Mouse (Mus musculus) MEL (cell line): ENCODE data around the gene Cdk7. TPM values are rescaled to one million over a fixed set of nuclear protein-coding genes. Genes with fewer than 3 reads are reported as not detected.
"Not testable (repeated sequence)": the region's sequence is repeated elsewhere in the genome, so short reads cannot be mapped to it uniquely, and the experiment has no call there.

Experiments
- DNase-seq: peaks from one replicate; pipeline ENCODE4 v3.0.0; 2011; ENCODE audit warnings: low read depth, low spot score
- H3K27ac ChIP-seq: 2 replicates; pipeline ENCODE4 v1.5.1; 2012; ENCODE audit warnings: low read depth, mild to moderate bottlenecking, control low read depth, low read length, moderate library complexity; ENCODE audit not compliant: control insufficient read depth
- H3K27me3 ChIP-seq, 2 experiments: fragments of 150-350 bp in 1 of 2; sonication (generic) in 1 of 2; 2 replicates each; pipeline ENCODE4 v1.6.1; 2012; ENCODE audit warnings: low read length in 2 of 2, mild to moderate bottlenecking in 2 of 2, improper control_type of control experiment in 1 of 2, moderate library complexity in 1 of 2; ENCODE audit not compliant: insufficient read depth in 2 of 2, control insufficient read depth in 1 of 2
- H3K36me3 ChIP-seq, 2 experiments: 2 replicates each; pipeline ENCODE4 v1.6.1; 2012 to 2014; ENCODE audit warnings: low read length in 2 of 2, improper control_type of control experiment in 1 of 2, inconsistent platforms in 1 of 2, mild to moderate bottlenecking in 1 of 2; ENCODE audit not compliant: insufficient read depth in 2 of 2, control insufficient read depth in 1 of 2
- H3K4me1 ChIP-seq, 2 experiments: fragments of 150-350 bp in 1 of 2; sonication (generic) in 1 of 2; 2 replicates each; pipeline ENCODE4 v1.6.1; 2012; ENCODE audit warnings: low read length in 2 of 2, improper control_type of control experiment in 1 of 2, mild to moderate bottlenecking in 1 of 2; ENCODE audit not compliant: insufficient read depth in 2 of 2, control insufficient read depth in 1 of 2
- H3K4me3 ChIP-seq, 2 experiments: fragments of 150-350 bp in 1 of 2; sonication (generic) in 1 of 2; 2 replicates each; pipeline ENCODE4 v1.5.1; 2012; ENCODE audit warnings: low read depth in 2 of 2, low read length in 2 of 2, mild to moderate bottlenecking in 2 of 2, moderate library complexity in 2 of 2, control low read depth in 1 of 2, improper control_type of control experiment in 1 of 2; ENCODE audit not compliant: control insufficient read depth in 1 of 2, insufficient read depth in 1 of 2
- H3K79me2 ChIP-seq: 2 replicates; pipeline ENCODE4 v1.6.1; 2012; ENCODE audit warnings: mild to moderate bottlenecking, low read length, moderate library complexity; ENCODE audit not compliant: control insufficient read depth, poor library complexity, insufficient read depth
- H3K9ac ChIP-seq: 2 replicates; pipeline ENCODE4 v1.6.1; 2012; ENCODE audit warnings: low read depth, mild to moderate bottlenecking, control low read depth, low read length, moderate library complexity; ENCODE audit not compliant: control insufficient read depth, poor library complexity, severe bottlenecking
- H3K9me3 ChIP-seq: fragments of 150-350 bp; sonication (generic); replicated peaks from 2 replicates; pipeline ENCODE4 v1.6.1; 2012; ENCODE audit warnings: mild to moderate bottlenecking, low read length, improper control_type of control experiment, moderate library complexity; ENCODE audit not compliant: insufficient read depth
- BHLHE40 ChIP-seq: IDR thresholded peaks from 2 replicates; pipeline ENCODE4 v1.6.1; 2012; ENCODE audit warnings: low read depth, mild to moderate bottlenecking, inconsistent platforms, low read length, improper control_type of control experiment, borderline replicate concordance
- CHD1 ChIP-seq: IDR thresholded peaks from 2 replicates; pipeline ENCODE4 v1.6.1; 2012; ENCODE audit warnings: low read depth, mild to moderate bottlenecking, inconsistent platforms, low read length, improper control_type of control experiment
- CHD2 ChIP-seq: IDR thresholded peaks from 2 replicates; pipeline ENCODE4 v1.6.1; 2011; ENCODE audit warnings: low read length, improper control_type of control experiment
- CTCF ChIP-seq, 3 experiments: IDR thresholded peaks in 2 of 3; conservative IDR thresholded peaks in 1 of 3; 2 replicates each; pipeline ENCODE4 v1.5.1; 2011 to 2012; ENCODE audit warnings: low read length in 3 of 3, low read depth in 2 of 3, mild to moderate bottlenecking in 2 of 3, improper control_type of control experiment in 1 of 3, inconsistent platforms in 1 of 3, mixed read lengths in 1 of 3, moderate library complexity in 1 of 3; ENCODE audit not compliant: control insufficient read depth in 1 of 3, insufficient read depth in 1 of 3, poor library complexity in 1 of 3, severe bottlenecking in 1 of 3
- ELF1 ChIP-seq: IDR thresholded peaks from 2 replicates; pipeline ENCODE4 v1.6.1; 2014; ENCODE audit warnings: low read depth, mild to moderate bottlenecking, inconsistent platforms, low read length, improper control_type of control experiment, moderate library complexity
- EP300 ChIP-seq, 2 experiments: IDR thresholded peaks; 2 replicates each; pipeline ENCODE4 v1.6.1; 2011; ENCODE audit warnings: improper control_type of control experiment in 2 of 2, low read length in 2 of 2, low read depth in 1 of 2, mild to moderate bottlenecking in 1 of 2
- ETS1 ChIP-seq: IDR thresholded peaks from 2 replicates; pipeline ENCODE4 v1.6.1; 2012; ENCODE audit warnings: low read depth, mild to moderate bottlenecking, inconsistent platforms, low read length, improper control_type of control experiment, moderate library complexity
- GATA1 ChIP-seq: IDR thresholded peaks from 2 replicates; pipeline ENCODE4 v1.6.1; 2011; ENCODE audit warnings: low read depth, low read length, improper control_type of control experiment
- HCFC1 ChIP-seq: IDR thresholded peaks from 2 replicates; pipeline ENCODE4 v1.6.1; 2012; ENCODE audit warnings: low read depth, mild to moderate bottlenecking, inconsistent platforms, low read length, improper control_type of control experiment, moderate library complexity
- JUND ChIP-seq: IDR thresholded peaks from 2 replicates; pipeline ENCODE4 v1.6.1; 2011; ENCODE audit warnings: low read depth, mild to moderate bottlenecking, improper control_type of control experiment, low read length
- KAT2A ChIP-seq: conservative IDR thresholded peaks from 2 replicates; pipeline ENCODE4 v1.6.1; 2012; ENCODE audit warnings: low read depth, low read length, improper control_type of control experiment, inconsistent platforms
- MAX ChIP-seq: IDR thresholded peaks from 2 replicates; pipeline ENCODE4 v1.6.1; 2011; ENCODE audit warnings: low read length, improper control_type of control experiment
- MAZ ChIP-seq: IDR thresholded peaks from 2 replicates; pipeline ENCODE4 v1.6.1; 2012; ENCODE audit warnings: low read depth, mild to moderate bottlenecking, inconsistent platforms, low read length, improper control_type of control experiment
- MXI1 ChIP-seq: IDR thresholded peaks from 2 replicates; pipeline ENCODE4 v1.6.1; 2011; ENCODE audit warnings: mild to moderate bottlenecking, low read depth, low read length, improper control_type of control experiment
- MYB ChIP-seq: IDR thresholded peaks from 2 replicates; pipeline ENCODE4 v1.6.1; 2011; ENCODE audit warnings: mild to moderate bottlenecking, low read depth, low read length, improper control_type of control experiment
- NELFE ChIP-seq: IDR thresholded peaks from 2 replicates; pipeline ENCODE4 v1.6.1; 2011; ENCODE audit warnings: low read depth, low read length, improper control_type of control experiment
- NRF1 ChIP-seq: IDR thresholded peaks from 2 replicates; pipeline ENCODE4 v1.6.1; 2014; ENCODE audit warnings: low read depth, mild to moderate bottlenecking, inconsistent platforms, low read length, improper control_type of control experiment, moderate library complexity; ENCODE audit not compliant: poor library complexity, insufficient read depth, severe bottlenecking
- POLR2A ChIP-seq, 2 experiments: IDR thresholded peaks; 2 replicates each; pipeline ENCODE4 v1.6.1; 2011 to 2012; ENCODE audit warnings: low read length in 2 of 2, mild to moderate bottlenecking in 2 of 2, control low read depth in 1 of 2, improper control_type of control experiment in 1 of 2, low read depth in 1 of 2, moderate library complexity in 1 of 2; ENCODE audit not compliant: control insufficient read depth in 1 of 2, insufficient read depth in 1 of 2, poor library complexity in 1 of 2
- POLR2AphosphoS2 ChIP-seq: IDR thresholded peaks from 2 replicates; pipeline ENCODE4 v1.6.1; 2011; ENCODE audit warnings: low read length, improper control_type of control experiment
- SIN3A ChIP-seq: IDR thresholded peaks from 2 replicates; pipeline ENCODE4 v1.6.1; 2012; ENCODE audit warnings: low read length, improper control_type of control experiment, inconsistent platforms
- SMC3 ChIP-seq: IDR thresholded peaks from 2 replicates; pipeline ENCODE4 v1.6.1; 2011; ENCODE audit warnings: low read depth, low read length, improper control_type of control experiment
- TAL1 ChIP-seq: IDR thresholded peaks from 2 replicates; pipeline ENCODE4 v1.6.1; 2012; ENCODE audit warnings: mild to moderate bottlenecking, inconsistent platforms, low read length, moderate library complexity, mixed read lengths
- TCF12 ChIP-seq: IDR thresholded peaks from 2 replicates; pipeline ENCODE4 v1.6.1; 2014; ENCODE audit warnings: low read depth, mild to moderate bottlenecking, inconsistent platforms, low read length, improper control_type of control experiment, moderate library complexity
- UBTF ChIP-seq: IDR thresholded peaks from 2 replicates; pipeline ENCODE4 v1.6.1; 2012; ENCODE audit warnings: low read depth, mild to moderate bottlenecking, inconsistent platforms, low read length, improper control_type of control experiment, moderate library complexity, borderline replicate concordance; ENCODE audit not compliant: insufficient read depth
- USF1 ChIP-seq: IDR thresholded peaks from 2 replicates; pipeline ENCODE4 v1.6.1; 2014; ENCODE audit warnings: low read depth, mild to moderate bottlenecking, inconsistent platforms, low read length, improper control_type of control experiment, moderate library complexity
- ZKSCAN1 ChIP-seq: IDR thresholded peaks from 2 replicates; pipeline ENCODE4 v1.6.1; 2012; ENCODE audit warnings: low read depth, mild to moderate bottlenecking, inconsistent platforms, low read length, improper control_type of control experiment, moderate library complexity
- ZNF384 ChIP-seq: IDR thresholded peaks from 2 replicates; pipeline ENCODE4 v1.6.1; 2012; ENCODE audit warnings: low read depth, mild to moderate bottlenecking, inconsistent platforms, low read length, improper control_type of control experiment
- polyA plus RNA-seq, 2 experiments: library from polyadenylated mRNA; stranded (reverse) in 1 of 2; unstranded in 1 of 2; fragments of >175 nt in 1 of 2; fragments of >200 nt in 1 of 2; gene quantifications; 2 replicates each; pipeline versions ENCODE4 v1.2.1 to v1.2.4; 2012; ENCODE audit warnings: low replicate concordance in 2 of 2, low read depth in 1 of 2; ENCODE audit not compliant: insufficient read length in 2 of 2, insufficient read depth in 1 of 2, missing spikeins in 1 of 2
- total RNA-seq: library from RNA; depleted of rRNA; stranded (reverse); fragments of 300-350 nt; gene quantifications from 2 replicates; pipeline ENCODE4 v1.2.3, GENCODE M21; 2012

The Cdk7 gene
- total and polyA plus RNA-seq, 3 experiments = 67.7 to 87.1 TPM; not detected in 1

DNA sequence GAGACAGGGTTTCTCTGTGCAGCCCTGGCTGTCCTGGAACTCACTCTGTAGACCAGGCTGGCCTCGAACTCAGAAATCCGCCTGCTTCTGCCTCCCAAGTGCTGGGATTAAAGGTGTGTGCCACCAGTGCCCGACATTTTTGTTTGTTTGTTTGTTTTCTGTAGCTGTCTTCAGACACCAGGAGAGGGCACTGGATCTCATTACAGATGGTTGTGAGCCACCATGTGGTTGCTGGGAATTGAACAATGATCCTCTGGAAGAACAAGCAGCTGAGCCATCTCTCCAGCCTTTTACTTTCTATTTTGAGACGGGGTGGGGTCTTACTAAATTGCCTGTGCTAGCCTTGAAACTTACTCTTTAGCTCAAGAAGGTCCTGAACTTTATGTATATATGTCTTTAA, 2.2 kb downstream of the Cdk7 start:
- not testable (repeated sequence) for H3K9me3 ChIP-seq, H3K27ac ChIP-seq, H3K9ac ChIP-seq, H3K27me3 ChIP-seq, DNase-seq, H3K4me3 ChIP-seq
- Histone ChIP-seq H3K79me2 (peaks cover 44% of the 10 kb centered on the region), H3K4me1 (peaks cover 12 to 20% of the 10 kb centered on the region in 2 experiments), H3K36me3 (peaks cover 2 to 46% of the 10 kb centered on the region in 2 experiments)
- TF ChIP-seq CTCF (IDR thresholded peaks at IDR 0.05 in 2 of 3, conservative IDR thresholded peaks at IDR 0.05 in 1 of 3; ENCODE audit: control insufficient read depth in 1 of 3, insufficient read depth in 1 of 3, low read depth in 2 of 3, low read length in 3 of 3, poor library complexity in 1 of 3, severe bottlenecking in 1 of 3) = peak in 1 of 3 experiments; percentile 17; a peak in 2 of 6 replicates

DNA sequence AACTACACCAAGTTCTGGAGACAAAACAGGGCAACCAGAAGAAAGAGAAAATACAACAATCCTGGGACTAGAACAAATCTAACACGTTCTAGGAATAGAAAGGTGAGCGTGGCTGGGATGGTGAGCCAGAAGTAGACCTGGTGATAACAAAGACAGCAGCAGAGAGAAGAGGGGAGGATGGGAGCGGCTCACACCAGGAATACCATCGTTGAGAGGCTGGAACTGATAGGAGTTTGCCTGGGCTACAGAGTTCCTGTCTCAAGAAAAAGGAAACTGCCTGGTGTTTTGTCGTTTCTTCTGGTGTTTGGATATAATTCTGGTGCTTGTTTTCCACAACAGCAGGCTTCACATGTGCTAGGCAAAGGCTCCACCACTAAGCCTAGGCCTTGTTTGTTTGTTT, 2.7 kb downstream of the Cdk7 start:
- no peaks in the 10 kb centered on the region for H3K27me3 ChIP-seq
- H3K9me3 ChIP-seq = no peaks in the 10 kb centered on the region
- no peak overlapping the region for H3K27ac ChIP-seq
- H3K4me1 ChIP-seq = peaks cover 12 to 20% of the 10 kb centered on the region in 2 experiments
- DNase-seq = no peak
- peaks cover 2 to 46% of the 10 kb centered on the region in 2 experiments for H3K36me3 ChIP-seq
- TF ChIP-seq ELF1 = no peak
- no peak for TF ChIP-seq TCF12
- no peak for TF ChIP-seq CHD2
- TF ChIP-seq MXI1 = no peak
- TF ChIP-seq POLR2AphosphoS2 = no peak
- no peak overlapping the region for H3K4me3 ChIP-seq
- peaks cover 46% of the 10 kb centered on the region for H3K79me2 ChIP-seq
- no peak overlapping the region for H3K9ac ChIP-seq

DNA sequence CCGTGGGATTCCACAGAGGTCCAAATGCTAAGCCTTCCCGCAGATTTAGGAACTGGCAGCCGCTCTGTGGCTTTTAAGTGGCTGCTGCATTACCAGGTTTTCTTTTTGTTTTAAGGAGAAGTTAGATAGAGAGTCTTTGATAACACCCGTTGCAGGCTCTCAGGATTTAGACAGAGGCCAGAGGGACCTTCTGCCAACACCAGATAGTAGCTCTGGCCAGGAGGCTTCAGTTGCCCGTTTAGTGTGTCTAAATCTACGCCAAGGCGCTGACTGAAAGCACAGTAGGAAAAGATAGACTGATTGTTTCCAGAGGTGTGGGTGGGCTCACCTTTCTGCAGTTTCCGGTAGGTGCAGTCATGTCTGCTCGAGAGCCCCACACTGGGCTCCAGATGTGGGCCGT, 5.5 kb downstream of the Cdk7 start:
- DNase-seq = peak; percentile 84
- Histone ChIP-seq H3K79me2 (peaks cover 44% of the 10 kb centered on the region), H3K36me3 (peaks cover 8 to 44% of the 10 kb centered on the region in 2 experiments), H3K4me3 (peak overlapping the region in 1 of 2 experiments; percentile 5; a peak in 1 of 4 replicates), H3K9ac (peak overlapping the region; percentile 21; the same call in 1 of the 2 replicates), H3K27ac (peak overlapping the region; percentile 71), H3K9me3 (no peaks in the 10 kb centered on the region), H3K4me1 (peaks cover 12 to 20% of the 10 kb centered on the region in 2 experiments), H3K27me3 (no peaks in the 10 kb centered on the region)
- peak; percentile 90 for TF ChIP-seq GATA1
- no peak for TF ChIP-seq KAT2A
- TF ChIP-seq HCFC1 = no peak
- no peak for TF ChIP-seq POLR2AphosphoS2
- no peak for TF ChIP-seq NRF1
- TF ChIP-seq JUND = no peak
- peak; percentile 77 to 87 for TF ChIP-seq EP300 (IDR thresholded peaks at IDR 0.05; ENCODE audit: low read depth in 1 of 2, low read length in 2 of 2)
- TF ChIP-seq ETS1 = 0 out of 2 replicates have a peak, but pooled peaks have one; percentile 30
- TF ChIP-seq NELFE = no peak
- TF ChIP-seq POLR2A (IDR thresholded peaks at IDR 0.05; ENCODE audit: control insufficient read depth in 1 of 2, insufficient read depth in 1 of 2, low read depth in 1 of 2, low read length in 2 of 2, poor library complexity in 1 of 2) = no peak
- TF ChIP-seq CHD1 = no peak
- TF ChIP-seq USF1 = no peak
- peak; percentile 90 for TF ChIP-seq TCF12
- TF ChIP-seq TAL1 = peak; percentile 93
- peak; percentile 48; the same call in 1 of the 2 replicates for TF ChIP-seq MYB
- no peak for TF ChIP-seq MAZ
- TF ChIP-seq BHLHE40 = no peak
- no peak for TF ChIP-seq MAX
- no peak for TF ChIP-seq SMC3
- no peak for TF ChIP-seq ZKSCAN1
- TF ChIP-seq ZNF384 = no peak
- TF ChIP-seq ELF1 = no peak
- TF ChIP-seq SIN3A = no peak
- no peak for TF ChIP-seq UBTF
